Mouse (Mus musculus) NIH3T3 (cell line): ENCODE results near the gene Cables2.

Experiments used
- DNase-seq: peaks from one replicate; pipeline ENCODE4 v3.0.0-alpha.2; 2012; ENCODE audit warnings: low read depth

Gene Cables2

DNA sequence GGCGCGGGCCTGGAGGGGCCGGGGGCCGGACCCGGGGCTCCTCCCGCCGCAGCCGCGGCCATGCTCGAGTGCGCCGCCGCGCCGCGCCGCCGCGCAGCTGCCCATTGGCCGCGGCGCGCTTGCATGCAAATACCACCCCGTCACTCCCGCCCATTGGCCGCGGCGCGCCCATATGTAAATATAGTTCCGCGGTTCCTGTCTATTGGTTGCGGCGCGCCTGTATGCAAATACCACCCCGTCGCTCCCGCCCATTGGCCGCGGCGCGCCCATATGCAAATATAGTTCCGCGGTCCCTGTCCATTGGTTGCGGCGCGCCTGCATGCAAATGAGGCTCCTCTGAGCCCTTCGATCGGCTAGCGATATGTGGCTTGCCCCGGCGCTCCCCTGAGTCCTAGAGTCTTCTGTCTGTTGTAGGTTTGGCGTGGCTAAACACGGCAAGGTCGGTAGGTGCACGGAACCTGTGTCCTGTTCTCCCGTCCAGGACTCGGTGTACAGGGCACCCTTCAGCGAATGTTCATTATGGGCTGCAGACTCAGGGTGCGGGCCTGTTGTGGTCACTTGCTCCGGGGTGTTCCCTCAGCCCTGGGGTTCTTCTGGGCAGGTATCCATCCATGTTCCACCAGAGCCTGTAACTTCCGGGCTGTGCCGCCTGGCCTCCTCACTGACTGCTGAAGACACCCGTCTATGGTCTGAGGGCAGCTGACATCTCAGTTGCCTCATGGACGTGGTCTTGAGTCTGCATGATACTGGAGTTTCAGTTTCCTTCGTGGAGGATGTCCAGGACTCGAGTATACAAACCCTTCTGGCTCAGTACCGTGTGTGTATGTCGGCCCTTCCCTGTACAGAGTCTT is at the start of gene Cables2:
Cables2 (minus strand) TSS at position 103 of the 851 bp plus-strand sequence.
- peak; percentile 97 for DNase-seq

DNA sequence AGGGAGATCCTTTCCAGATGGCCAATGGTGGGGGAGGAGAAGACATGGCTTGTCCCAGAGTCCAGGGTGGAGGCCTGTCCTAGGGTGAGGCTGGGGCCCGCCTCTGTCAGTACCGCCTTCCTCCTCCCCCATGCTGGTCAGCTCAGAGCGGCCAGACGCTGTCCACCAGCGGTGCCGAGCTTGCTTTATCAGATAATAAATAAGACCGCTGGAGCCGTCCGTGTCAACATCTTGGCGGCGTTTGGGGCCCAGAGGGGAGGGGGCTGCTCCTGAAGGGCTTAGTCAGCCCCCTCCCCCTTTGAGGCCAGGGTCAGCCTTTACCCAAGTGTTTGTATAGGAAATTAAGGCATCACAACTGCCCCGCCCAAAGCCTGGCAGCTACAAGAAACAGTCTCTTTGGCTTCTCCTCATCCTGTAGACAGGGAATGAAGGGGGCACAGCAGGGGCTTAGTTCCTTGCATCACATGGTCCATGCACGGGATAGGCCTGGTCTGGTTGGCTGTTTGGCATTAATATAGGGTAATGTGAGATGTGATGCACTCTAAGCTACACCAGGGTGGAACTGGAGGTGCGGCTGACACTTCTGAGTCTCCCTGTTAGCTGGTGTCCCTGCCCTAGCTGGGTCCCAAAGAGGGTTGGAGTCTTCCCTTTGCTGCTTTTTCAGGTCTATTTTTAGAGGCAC is 49.5 kb upstream of the Cables2 start:
- no peak for DNase-seq

DNA sequence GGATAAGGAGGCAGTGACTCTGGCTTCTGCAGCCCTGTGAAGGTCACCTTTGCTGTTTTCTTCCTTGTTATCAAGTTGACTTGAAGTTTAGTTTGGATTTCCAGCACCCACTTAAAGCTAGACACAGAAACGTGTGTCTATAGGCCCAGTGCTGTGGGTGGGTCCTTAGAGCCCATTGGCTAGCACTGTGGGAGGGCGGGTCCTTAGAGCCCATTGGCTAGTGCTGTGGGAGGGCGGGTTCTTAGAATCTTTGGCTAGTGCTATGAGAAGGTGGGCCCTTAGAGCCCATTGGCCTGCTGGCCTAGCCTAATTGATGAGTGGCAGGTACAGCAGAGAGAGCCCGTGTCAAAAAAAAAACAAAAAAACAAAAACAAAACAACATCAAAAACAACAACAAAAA is 46.9 kb upstream of the Cables2 start:
- DNase-seq = no peak

DNA sequence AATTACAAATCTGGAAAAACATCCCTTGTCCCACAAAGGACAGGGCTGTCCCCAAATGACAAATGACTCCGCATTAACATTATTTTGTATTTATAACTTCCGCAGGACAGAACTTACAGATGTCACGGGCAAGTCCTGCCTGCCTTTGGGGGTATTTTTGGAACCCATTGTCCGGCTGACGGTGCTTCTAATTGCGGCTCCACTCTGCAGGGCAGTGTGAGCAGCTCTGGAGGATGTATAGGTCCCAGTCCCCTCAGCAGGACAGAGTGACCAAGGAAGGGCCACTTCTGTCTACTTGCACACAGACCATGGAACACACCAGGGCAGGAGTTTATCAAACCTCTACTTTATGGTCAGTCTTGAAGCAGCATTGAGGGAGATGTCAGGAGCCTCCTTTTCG is 44.3 kb upstream of the Cables2 start:
- no peak for DNase-seq

DNA sequence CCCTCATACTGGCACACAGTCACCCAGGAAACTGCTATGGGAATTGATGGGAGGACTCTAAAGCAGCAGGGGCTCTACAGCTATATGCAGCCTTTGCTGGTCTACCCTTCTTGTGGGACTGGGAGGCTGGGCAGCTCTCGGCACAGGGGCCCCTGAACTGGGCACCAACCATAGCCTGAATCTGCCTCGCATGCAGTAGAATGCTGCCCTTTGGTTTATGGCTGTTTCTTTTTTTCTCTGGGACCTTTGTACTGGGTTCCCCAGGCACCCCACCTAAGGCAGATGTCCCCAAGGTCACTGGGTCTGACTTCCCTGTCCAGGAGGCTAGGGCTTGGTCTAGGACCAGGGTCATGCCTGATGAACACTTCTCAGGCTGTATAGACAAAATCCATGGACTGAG is 41.0 kb upstream of the Cables2 start:
- DNase-seq = no peak

DNA sequence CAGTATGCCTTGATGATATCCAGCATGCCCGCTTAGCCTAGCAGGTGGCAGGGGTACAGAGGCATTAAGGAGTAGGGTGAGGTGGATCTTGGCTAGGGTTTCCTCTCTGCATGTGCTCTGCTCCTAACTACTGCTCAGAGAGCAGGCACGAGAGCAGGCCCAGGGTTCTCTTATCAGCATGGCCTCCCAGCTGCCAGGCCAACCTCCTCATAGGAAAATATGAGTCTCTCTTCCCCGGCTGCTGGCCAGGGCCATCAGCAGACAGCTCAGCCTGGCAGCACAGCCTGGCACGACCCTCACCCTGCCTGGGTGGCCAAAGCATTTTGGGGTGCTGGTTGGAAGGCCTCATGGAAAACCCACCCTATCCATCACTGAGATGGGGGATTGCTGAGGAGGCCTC is 37.9 kb upstream of the Cables2 start:
- no peak for DNase-seq

DNA sequence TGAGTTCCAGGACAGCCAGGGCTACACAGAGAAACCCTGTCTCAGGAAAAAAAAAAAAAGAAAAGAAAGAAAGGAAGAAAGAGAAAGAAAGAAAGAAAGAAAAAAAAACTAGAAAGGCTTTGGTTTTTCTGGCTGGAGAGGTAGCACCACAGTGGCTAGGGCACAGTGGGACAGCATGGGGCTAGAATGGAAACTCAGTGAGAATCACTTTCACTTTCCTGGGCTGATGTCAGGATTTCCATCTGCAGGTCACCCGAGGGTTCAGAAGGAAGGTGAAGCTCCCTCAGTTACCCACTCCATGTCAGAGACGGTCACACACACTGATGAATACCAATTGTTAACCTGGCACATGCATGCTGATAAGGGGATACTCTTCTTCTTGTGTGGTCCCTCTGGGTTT is 34.4 kb upstream of the Cables2 start:
- no peak for DNase-seq

DNA sequence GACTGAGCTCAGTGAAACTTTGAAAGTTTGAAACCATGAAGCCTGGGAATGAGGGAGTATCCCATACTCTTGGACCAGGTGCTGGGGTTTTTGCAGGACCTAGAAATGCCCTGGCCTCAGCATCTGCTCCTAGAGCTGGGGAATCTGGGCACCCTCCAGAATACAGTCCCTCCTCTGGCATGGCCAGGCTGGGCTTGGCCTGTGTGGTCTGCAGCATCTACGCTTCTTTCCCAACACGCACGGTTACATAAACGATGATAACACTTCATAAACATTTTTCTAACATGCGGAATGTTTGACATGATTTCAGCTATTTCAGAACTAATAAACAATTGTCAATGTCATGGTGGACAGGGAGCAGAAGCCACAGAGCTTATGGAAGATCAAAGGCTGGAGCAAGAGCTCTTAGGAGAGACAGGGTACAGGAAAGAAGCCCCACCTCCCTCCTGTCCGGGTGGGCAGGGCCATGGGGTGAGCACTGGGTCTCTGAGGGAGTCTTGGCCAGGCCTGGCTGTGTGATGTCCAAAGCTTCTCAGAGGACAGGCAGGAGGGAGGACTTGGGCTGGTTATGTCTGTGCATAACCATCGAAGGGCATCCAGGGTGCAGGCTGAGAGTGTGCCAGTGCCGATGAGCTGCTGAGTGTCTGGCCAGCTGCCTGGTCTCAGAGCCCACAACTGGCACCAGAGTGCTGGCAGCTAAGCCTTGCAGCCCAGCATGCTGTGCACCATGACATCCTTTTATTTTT is 33.3 kb upstream of the Cables2 start:
- peak; percentile 10 for DNase-seq

DNA sequence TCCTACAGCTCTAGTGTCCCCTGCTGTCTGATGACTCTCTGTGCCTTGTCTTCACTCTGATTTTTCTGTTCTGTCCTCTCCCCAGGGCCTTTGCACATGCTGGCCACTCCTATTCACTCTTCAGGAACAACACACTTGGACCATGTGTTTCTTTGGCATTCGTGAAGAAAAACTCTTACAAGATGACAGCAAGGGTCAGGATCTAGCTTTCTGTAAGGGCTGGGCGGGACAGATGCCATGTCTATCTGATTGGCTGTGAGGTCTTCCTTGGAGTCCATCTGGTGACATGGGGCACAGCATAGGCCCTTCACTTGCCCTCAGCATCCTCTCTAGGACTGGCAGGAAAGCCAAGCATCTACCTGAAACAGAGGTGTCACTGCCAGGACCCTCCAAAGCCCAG is 32.7 kb upstream of the Cables2 start:
- no peak for DNase-seq

DNA sequence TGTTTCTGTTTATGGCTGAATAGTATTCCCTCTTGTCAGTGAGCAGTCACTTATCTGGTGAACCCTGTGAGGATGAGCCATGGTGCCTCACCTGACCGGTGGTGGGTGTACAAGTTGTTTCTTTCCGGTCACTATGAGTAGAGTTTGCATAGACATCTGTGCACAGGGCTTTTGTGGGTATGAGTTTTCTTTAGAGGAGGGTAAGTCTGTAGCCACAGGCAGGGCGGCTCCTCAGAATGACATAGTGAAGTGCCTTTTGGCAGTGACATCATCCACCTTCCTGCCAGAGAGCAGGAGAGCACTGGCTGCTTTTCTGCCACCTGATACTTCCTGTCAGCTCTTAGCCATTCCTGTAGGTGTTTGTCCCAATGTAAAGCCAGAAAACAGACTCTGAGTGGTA is 32.2 kb upstream of the Cables2 start:
- DNase-seq = no peak

DNA sequence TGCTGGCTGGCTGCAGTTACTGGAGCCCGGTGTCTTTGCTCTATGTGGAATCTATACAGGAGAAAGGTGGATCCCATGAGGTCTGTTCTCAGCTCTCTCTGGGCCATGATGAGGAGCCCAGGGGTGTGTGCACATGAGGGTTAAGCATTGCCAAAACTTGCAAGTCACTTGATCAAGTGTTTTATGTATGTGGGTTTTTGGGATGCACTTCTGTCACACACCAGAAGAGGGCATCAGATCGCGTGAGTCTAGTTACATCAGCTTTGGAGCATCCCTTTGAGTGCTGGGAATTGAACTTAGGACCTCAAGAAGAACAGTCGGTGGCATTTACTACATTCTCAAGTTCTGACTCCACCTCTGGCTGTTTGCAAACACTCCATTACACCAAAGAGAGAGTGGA is 31.3 kb upstream of the Cables2 start:
- peak; percentile 4 for DNase-seq

DNA sequence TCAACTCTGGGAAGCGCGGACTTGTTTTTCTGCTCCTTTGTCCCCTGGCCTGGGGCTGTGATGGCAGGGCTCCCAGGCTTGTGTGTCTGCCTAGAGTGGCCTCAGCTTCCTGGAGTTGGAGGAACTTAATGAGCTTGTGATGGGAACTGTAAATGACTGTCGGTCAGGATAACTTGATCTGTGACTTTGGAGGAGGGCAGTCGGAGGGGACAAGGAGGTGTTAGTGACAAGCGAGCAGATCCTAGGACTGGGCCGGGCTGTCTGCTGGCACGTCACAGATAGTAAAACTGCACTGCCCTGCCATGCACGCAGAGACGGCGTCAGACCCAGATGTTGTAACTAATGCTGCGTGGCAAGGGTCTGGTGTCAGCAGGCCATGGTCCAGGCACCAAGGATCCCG is 30.2 kb upstream of the Cables2 start:
- no peak for DNase-seq

DNA sequence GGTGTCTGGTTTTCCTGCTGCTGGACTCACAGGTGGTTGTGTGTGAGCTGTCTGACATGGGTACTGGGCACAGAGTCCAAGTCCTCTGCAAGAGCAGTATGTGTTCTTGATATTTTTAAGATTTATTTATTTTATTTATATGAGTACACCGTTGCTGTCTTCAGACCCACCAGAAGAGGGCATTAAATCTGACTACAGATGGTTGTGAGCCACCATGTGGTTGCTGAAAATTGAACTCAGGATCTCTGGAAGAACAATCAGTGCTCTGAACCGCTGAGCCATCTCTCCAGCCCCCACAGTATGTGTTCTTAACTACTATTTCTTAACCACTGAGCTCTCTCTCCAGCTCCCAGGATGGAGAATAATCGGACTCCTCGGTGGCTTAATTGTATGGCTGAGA is 28.9 kb upstream of the Cables2 start:
- no peak for DNase-seq

DNA sequence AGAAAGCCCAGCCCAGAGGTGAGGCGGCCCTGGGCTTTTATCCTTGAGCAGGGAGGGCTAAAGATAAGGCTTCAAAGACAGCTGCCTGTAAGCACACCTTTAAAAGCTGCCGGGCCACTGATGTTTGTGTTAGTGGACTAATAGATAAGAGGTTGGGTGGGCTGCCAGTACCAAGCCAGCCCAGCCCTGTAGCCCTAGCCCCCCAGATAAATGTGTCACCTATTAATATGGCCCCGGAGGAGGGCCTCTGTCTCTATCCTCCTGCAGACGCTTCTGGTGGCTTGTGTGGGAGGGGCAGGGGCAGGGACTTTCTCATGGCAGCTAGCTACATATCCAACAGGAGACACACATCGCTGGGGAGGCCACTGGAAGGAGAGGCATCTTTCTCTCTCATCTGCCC is 27.5 kb upstream of the Cables2 start:
- no peak for DNase-seq

DNA sequence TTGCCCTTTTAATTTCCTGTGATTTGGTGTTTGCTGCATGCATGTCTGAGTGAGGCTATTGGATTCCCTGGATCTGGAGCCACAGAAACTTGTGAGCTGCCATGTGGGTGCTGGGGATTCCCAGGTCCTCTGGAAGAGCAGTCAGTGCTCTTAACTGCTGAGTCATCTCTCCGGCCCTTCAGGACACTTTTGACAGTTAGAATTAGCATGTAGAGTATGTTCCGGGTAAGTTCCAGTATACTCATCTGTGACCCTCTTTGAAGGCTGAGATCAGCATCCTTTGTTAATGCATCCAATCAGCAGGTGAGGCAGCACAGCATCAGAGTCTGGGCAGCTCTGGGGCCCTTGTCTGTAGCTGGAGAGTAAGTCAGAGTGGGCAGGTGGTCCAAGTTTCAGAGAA is 27.0 kb upstream of the Cables2 start:
- DNase-seq = no peak

DNA sequence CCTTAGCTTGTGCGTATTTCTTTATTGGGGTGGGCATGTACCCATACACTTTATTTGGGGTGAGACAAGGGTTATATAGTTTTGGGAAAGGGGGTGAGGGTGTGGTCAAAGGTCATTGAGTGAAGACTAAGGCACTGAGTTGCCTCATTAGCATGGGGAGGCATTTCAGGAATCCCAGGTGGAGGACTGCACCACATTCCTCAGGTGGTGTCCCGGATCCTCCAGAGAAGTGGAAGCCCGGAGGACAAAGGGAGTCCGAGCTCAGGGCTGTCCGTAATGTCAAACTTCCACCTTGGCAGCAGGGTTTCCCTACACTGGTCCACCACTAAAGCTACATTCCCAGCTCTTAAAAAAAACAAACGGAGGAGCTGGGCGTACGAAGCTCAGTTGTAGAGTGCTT is 19.6 kb upstream of the Cables2 start:
- no peak for DNase-seq

DNA sequence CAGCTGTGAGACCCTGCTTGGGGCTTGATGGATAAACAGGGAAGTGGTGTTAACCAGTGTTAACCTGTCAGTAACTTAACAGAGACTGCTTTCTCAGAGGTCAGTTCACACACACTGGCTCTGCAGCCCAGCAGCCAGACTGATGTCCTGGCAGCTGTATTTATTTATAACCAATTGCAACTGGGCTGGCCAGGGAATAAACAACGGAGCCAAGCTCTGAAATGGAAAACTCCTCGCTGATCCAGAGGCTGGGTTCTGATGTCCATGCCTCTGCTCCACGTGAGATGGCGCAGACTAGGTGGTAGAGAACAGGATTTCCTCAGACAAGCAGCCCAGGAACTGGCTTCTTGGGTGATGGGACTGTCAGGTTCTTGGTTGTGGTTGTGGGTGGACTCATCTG is 18.7 kb upstream of the Cables2 start:
- no peak for DNase-seq

DNA sequence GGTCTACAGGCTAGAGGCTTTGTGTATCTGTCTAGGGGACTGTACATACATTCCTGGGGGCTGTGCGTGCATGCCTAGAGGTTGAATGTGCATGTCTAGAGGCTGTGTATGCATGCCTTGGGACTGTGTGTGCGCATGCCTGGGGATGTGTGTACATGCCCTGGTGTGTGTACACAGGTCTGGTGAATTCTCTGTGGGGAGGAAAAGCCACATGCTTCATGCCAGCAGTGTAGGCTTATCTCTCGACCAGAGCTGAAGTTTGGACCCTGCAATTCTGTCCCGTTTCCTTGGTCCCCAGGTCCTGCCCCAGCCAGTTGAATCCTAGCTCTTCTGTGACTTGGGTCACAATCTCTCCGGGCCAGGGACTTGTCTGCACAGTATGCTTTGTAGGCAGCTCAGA is 18.3 kb upstream of the Cables2 start:
- DNase-seq = no peak

DNA sequence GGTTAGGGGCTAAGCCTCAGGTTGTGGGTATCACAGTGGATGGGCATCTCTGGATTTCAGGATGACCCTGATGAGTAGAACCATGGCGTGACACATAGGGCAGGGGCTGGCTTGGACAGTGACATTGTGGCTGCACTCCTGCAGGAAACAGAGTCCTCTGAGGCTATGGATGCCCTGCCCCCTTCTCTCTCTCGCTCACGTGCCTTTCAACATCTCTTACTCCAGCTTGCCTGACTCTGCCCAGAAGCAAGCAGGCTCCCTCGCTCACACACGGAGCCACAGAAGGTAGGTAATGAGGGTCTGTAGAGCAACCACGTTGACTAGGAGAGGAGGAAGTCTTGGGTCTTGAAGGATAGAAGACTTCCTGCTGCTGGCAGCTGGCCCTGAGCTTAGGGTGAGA is 17.2 kb upstream of the Cables2 start:
- DNase-seq = no peak

DNA sequence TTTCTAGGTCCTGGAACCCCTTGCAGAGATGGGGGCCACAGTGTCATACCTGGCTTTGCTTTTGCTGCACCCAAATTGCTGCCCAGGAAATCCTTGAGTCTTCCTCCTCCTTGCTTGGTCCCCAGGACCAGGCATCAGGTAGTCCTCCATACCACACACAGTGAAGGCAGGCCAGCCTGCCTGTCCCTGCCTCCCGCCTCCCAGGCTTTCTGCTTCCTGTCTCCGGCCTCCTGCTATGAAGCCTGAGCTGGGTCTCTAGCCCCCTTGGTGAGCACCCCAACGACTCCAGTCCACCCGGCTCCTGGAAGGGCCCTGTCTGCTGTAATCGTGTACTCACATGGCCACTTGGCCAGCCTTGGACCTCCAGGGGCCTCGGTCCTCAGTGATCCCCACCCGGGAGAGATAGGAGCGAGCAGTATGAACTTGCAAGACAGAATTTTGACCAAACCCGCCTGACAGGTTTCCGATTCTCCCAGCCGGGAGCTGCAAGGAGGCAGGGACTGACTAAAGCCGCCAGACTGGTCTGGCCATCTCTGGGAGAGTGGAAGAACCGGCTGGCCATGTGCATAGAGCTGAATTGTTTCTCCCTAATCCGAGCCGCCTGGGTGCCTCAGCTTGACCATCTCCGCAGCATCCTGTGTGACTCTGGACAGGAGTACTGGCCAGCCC is 16.3 kb upstream of the Cables2 start, which contains the start of gene Rbbp8nl:
Rbbp8nl (minus strand) TSS at position 440 of the 669 bp plus-strand sequence.
- DNase-seq = no peak

DNA sequence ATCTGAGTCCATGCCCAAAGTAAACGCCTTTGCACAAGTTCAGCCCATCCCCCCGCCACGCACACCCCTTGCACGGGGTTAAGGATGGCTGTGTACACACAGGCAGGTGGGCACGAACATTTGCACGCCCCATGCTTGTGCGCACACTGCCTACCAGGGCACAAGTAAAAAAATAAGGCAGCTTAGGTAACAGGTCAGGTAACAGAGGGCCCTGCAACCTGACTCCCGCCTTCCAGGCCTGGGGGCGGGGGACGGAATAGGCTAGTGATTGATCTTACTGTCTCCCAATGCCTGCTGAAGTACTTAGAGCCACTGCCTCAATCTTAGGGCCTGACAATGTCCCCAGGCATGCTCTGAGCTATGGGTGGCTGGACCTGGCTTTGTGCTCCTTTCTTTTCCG is 15.7 kb upstream of the Cables2 start:
- DNase-seq = no peak

DNA sequence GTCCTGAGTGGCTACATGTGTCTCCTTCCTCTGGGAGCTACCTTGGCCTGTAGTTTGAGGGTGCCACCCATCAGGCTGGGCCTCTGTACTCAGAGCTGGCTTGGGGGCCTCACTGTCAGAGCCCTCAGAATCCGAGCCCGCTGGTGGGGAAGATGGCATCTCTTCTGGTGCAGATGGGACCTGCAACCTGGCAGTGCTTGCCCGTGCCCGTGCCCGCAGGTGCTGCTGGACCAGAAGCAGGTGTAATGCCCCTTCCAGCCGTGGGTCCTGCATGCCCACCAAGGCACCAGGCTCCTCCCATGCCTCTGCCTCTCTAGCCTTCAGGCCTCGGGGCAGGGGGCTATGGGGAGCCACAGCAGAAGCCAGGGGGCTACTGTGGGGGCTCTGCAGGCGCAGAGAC is 6.0 kb upstream of the Cables2 start:
- DNase-seq = no peak
